Mouse (Mus musculus): Measurements from ENCODE around the gene Ppp1r15b.

DNA sequence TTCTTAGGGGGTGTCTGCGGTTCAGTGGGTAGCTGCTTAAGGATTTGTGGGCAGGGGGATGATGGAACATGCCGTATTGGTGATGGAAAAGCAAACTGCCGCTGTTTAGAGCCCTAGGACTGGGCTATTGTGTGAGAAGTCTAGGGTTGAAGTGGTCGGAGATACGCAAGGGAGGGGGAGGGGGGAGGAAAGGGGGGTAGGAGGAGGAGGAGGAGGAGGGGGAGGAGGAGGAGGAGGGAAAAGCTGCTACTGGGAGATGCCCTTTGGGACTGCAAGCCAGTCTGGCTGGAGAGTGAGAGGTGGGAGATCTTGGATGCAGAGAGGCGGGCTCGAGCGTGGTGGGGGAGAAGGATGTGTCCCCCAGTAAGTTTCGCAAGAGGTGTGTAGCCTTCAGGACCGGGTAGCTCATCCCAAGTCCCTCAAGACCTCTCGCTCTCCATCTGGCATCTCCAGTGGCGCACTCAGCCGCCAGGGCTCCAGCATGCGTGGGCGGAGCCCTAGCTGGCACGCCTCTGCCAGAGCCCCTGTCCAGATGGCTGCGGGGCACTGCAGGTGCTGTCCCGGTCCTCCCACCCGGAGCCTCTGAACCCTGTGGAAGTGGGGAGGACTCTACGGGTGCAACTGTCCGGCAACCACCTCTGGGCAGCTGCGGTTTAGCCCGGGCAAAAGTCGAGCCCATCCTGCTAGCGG, 51.2 kb downstream of the Ppp1r15b start:
- no peak for TF ChIP-seq CTCF (IDR thresholded peaks at IDR 0.05; ENCODE audit: low read depth)
- no peak for TF ChIP-seq EP300 (IDR thresholded peaks at IDR 0.05; ENCODE audit: low read depth)

All from liver, embryonic 14.5 days (tissue).